In the genomic region with DNA sequence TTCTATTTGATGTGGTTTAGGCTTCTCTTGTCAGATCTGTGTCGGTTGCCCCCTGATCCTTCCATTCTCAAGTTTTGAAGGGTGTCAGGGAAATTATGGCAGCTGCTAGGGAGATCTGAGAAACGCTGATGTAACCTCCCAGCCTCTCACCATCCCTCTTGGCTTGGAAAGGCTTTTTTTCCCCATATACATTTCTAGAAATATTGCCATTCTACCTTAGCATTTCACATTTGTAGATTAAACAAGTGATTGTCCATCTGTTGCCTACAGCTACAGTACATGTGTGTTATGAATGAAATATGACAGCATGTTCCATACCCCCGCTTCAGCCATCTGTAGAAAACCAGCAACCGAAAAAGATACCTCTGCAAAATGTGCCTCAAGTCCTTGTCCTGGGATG, we compare ENCODE assay signal across 22 mouse cellular contexts.
DNase-seq lines count a peak whose midpoint lies in the region; ATAC-seq lines count a peak whose summit lies in the region.
"Had no signal": no experiment of that assay in that cellular context is flagged by ENCODE, and none has a peak within 500 bp of the region (broad histone marks: within the 10 kb centered on the region; RNA-seq: fewer than 3 reads in every experiment).

No protein-coding gene starts in this region.

- 58% methylated on average over 4 of the region's 4 CpGs for WGBS in forebrain, embryonic 15.5 days
- WGBS in forebrain, embryonic 12.5 days, result 84% methylated on average over 4 of the region's 4 CpGs
- 58% methylated on average over 4 of the region's 4 CpGs for WGBS in lung, embryonic 16.5 days
- WGBS in forebrain, embryonic 16.5 days, result 60% methylated on average over 4 of the region's 4 CpGs

- no peaks in the 10 kb centered on the region for H3K27me3 ChIP-seq in forebrain, embryonic 15.5 days
- no peaks in the 10 kb centered on the region for H3K27me3 ChIP-seq in forebrain, embryonic 12.5 days
- H3K27me3 ChIP-seq in lung, embryonic 16.5 days (ENCODE audit: control insufficient read depth, insufficient read depth, low read depth, low read length), result no peaks in the 10 kb centered on the region
- H3K27me3 ChIP-seq in forebrain, embryonic 16.5 days (replicated peaks; ENCODE audit: control insufficient read depth, insufficient read depth, low read length), result no peaks in the 10 kb centered on the region
- H3K27me3 ChIP-seq: CH12.LX; embryonic facial prominence, embryonic 13.5 days; heart, embryonic 15.5 days; Patski had no signal

- peak overlapping the region; percentile 21 for H3K27ac ChIP-seq in forebrain, embryonic 15.5 days (replicated peaks)
- H3K27ac ChIP-seq in forebrain, embryonic 12.5 days, result no peak overlapping the region
- no peak overlapping the region for H3K27ac ChIP-seq in lung, embryonic 16.5 days (ENCODE audit: low read length)
- H3K27ac ChIP-seq in forebrain, embryonic 16.5 days (ENCODE audit: low read length), result no peak overlapping the region
- H3K27ac ChIP-seq: embryonic facial prominence, embryonic 13.5 days; heart, adult 2 months; heart, embryonic 15.5 days; hindbrain, embryonic 10.5 days; hindbrain, embryonic 14.5 days had no signal

- ATAC-seq in forebrain, embryonic 15.5 days (replicated peaks), result peak; percentile 70
- ATAC-seq in forebrain, embryonic 12.5 days (ENCODE audit: low FRiP score), result no peak
- peak; percentile 15; the same call in 1 of the 2 replicates for ATAC-seq in lung, embryonic 16.5 days (ENCODE audit: low read depth)
- peak; percentile 75 for ATAC-seq in forebrain, embryonic 16.5 days
- no peak for ATAC-seq in monocyte, adult 5-6 weeks (replicated peaks; ENCODE audit: insufficient number of reproducible peaks, low FRiP score, low TSS enrichment, poor library complexity, severe bottlenecking)
- ATAC-seq: activated CD4-positive, CD25-positive, alpha-beta regulatory T cell, adult 4 months; Patski had no signal

- H3K9ac ChIP-seq in forebrain, embryonic 15.5 days (replicated peaks), result no peak overlapping the region
- H3K9ac ChIP-seq in forebrain, embryonic 12.5 days, result no peak overlapping the region
- no peak overlapping the region for H3K9ac ChIP-seq in lung, embryonic 16.5 days (ENCODE audit: low read length)
- H3K9ac ChIP-seq in forebrain, embryonic 16.5 days (replicated peaks; ENCODE audit: low read depth, low read length), result no peak overlapping the region
- H3K9ac ChIP-seq: embryonic facial prominence, embryonic 13.5 days; heart, embryonic 15.5 days; hindbrain, embryonic 14.5 days had no signal

- H3K4me3 ChIP-seq in forebrain, embryonic 15.5 days, result no peak overlapping the region
- no peak overlapping the region for H3K4me3 ChIP-seq in forebrain, embryonic 12.5 days (replicated peaks)
- no peak overlapping the region for H3K4me3 ChIP-seq in lung, embryonic 16.5 days (ENCODE audit: low read length)
- H3K4me3 ChIP-seq in forebrain, embryonic 16.5 days (replicated peaks; ENCODE audit: low read length), result no peak overlapping the region
- H3K4me3 ChIP-seq: embryonic facial prominence, embryonic 13.5 days; heart, adult 2 months; heart, embryonic 15.5 days; hindbrain, embryonic 10.5 days had no signal

- H3K4me1 ChIP-seq in forebrain, embryonic 15.5 days, result peaks cover 12% of the 10 kb centered on the region
- peaks cover 4% of the 10 kb centered on the region; the same call in 1 of the 2 replicates for H3K4me1 ChIP-seq in forebrain, embryonic 12.5 days
- H3K4me1 ChIP-seq in lung, embryonic 16.5 days (replicated peaks; ENCODE audit: control insufficient read depth, insufficient read depth, low read length), result no peaks in the 10 kb centered on the region
- H3K4me1 ChIP-seq in forebrain, embryonic 16.5 days (replicated peaks; ENCODE audit: control insufficient read depth, insufficient read depth, low read length), result peaks cover 4% of the 10 kb centered on the region; the same call in 1 of the 2 replicates
- H3K4me1 ChIP-seq: embryonic facial prominence, embryonic 13.5 days had no signal

- H3K9me3 ChIP-seq in forebrain, embryonic 15.5 days, result no peaks in the 10 kb centered on the region
- no peaks in the 10 kb centered on the region for H3K9me3 ChIP-seq in forebrain, embryonic 12.5 days
- no peaks in the 10 kb centered on the region for H3K9me3 ChIP-seq in lung, embryonic 16.5 days (ENCODE audit: control insufficient read depth, low read length)
- no peaks in the 10 kb centered on the region for H3K9me3 ChIP-seq in forebrain, embryonic 16.5 days (ENCODE audit: control insufficient read depth, low read length)
- H3K9me3 ChIP-seq: embryonic facial prominence, embryonic 13.5 days; heart, embryonic 15.5 days; hindbrain, embryonic 10.5 days had no signal

- no peak overlapping the region for H3K4me2 ChIP-seq in forebrain, embryonic 15.5 days (replicated peaks)
- H3K4me2 ChIP-seq in forebrain, embryonic 12.5 days, result no peak overlapping the region
- no peak overlapping the region for H3K4me2 ChIP-seq in lung, embryonic 16.5 days (ENCODE audit: low read depth, low read length)
- no peak overlapping the region for H3K4me2 ChIP-seq in forebrain, embryonic 16.5 days (ENCODE audit: low read length)
- H3K4me2 ChIP-seq: embryonic facial prominence, embryonic 13.5 days; heart, embryonic 11.5 days; heart, embryonic 15.5 days; hindbrain, embryonic 14.5 days had no signal

- no peaks in the 10 kb centered on the region for H3K36me3 ChIP-seq in forebrain, embryonic 15.5 days
- no peaks in the 10 kb centered on the region for H3K36me3 ChIP-seq in forebrain, embryonic 12.5 days (replicated peaks)
- H3K36me3 ChIP-seq in lung, embryonic 16.5 days (ENCODE audit: control insufficient read depth, insufficient read depth, low read length), result peaks cover 3% of the 10 kb centered on the region; the same call in 1 of the 2 replicates
- no peaks in the 10 kb centered on the region for H3K36me3 ChIP-seq in forebrain, embryonic 16.5 days (ENCODE audit: control insufficient read depth, insufficient read depth)

- no peak for DNase-seq in lung, postnatal 36 days
- DNase-seq in retina, postnatal 1 day, result peak; percentile 19
- DNase-seq: adrenal gland, postnatal 14 days; cerebellum, adult 18-20 months; cerebellum, adult 9-11 months; cerebellum, postnatal 36 days; gastrocnemius, postnatal 10 days; heart, adult 2 months; heart, postnatal 14 days had no signal

Comparison
In these comparisons a context has a peak if more than half of its experiments do, and no peak if none do; other contexts are left out.
1. ATAC-seq: peak in forebrain, embryonic 15.5 days (single experiment), lung, embryonic 16.5 days (single experiment) and forebrain, embryonic 16.5 days (single experiment); none in forebrain, embryonic 12.5 days (single experiment) and monocyte, adult 5-6 weeks (single experiment).